Mouse (Mus musculus) cerebellum, postnatal 14 days (tissue): Measurements from ENCODE around the gene Zfand3.

Experiments
- DNase-seq, 2 experiments: peaks; one replicate each; pipeline ENCODE4 v3.0.0; 2021; ENCODE audit warnings: mixed read lengths in 2 of 2

Zfand3 gene

DNA sequence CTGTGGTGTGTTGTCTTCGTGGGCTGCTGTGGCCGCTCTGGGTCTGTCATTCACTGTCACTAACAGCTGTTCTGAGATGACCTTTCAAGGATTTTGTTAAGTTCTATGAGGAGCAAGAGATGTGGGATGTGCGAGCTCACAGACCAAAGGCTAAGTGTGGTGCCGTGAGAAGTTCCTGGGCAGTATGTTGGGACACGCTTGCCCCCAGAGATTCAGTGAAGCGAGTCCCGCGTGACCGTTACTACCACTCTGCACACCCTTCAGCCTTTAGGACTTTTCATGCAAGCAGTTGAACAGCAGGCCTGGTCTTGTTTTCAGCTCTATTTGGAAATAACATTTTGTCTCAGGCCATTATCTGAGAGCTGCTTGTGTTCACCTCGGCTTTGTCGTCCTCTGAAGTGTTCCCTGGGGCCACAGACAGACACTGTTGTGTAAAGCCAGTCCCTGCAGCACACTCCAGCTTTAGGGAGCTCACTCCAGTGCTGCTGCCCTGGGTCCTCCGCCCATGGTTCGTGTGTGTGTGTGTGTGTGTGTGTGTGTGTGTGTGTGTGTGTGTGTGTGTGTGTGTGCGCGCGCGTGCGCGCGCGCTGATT lies 191.2 kb downstream of the Zfand3 start:
- peak in 1 of 2 experiments; percentile 2 for DNase-seq

DNA sequence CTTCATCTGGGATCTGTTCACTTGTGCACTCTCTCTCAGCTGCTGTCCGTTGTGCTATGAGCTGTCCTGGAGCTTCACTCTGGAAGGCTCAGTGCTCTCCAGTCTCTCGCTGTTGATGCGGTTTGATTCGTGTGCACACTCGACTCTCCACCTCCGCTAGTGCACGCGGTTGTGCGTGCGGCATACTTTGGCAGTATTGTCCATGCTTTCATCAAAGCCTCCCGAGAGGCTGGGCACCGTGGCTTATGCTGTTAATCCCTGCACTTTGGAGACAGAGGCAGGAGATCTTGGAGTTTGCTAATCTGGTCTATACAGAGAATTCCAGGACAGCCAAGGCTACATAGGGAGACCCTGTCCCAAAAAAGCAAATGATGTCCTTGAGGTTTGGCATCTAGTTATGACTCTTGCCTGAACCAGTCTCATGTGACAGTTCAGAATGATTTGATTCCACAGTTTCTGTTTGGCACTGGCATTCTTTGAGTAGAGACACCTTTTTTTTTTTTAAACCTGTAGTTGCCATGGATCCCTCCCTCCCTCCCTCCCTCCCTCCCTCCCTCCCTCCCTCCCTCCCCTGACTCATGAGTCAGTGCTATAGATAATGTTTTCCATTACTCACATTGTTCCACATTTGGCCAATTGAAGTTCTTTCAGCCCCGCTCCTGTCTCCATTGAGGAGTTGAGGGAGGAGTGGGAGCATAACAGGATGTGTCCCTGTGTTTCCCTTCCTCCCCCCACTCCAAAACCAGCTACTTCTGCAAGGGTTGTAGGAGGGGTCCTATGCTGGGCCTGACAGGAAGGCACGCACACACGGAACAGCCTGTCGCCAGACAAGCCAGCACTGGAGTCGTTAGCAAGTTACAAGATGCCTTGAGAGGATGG lies 192.1 kb downstream of the Zfand3 start:
- peak in 1 of 2 experiments; percentile 10 for DNase-seq

DNA sequence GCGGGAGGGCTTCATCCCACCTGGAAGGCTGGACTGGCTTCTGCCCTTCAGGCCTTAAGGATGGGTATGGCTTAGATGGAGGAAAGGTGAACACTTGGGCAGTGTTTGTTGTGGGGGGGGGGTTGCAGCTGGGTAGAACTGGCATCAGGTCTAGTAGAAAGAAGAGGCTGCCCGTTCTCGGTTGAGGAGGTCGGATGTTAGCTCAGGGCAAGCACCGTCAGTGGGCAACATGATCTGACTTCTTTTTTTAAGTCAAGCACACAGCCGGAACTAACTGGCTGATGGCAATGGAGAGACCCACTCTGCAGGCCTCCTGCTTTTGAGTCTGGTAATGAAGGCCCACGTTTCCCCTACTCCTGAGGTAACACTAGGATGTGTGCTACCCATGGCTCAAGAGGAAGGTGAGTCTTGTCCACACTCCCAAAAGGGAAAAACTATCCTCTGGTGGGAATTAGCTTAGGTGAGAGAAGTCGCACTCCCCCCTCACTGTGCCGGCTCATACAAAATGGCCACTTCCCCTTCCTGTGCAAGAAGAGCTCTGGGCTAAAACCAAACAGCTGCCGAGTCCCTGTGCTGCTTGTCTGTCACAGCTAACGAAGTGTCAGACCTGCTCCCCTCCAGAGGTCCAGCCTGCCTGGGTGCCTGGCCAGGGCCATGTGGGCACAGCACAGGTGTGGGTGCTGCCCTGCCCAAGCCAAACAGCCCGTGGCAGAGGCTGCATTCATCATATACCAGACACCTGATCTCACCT lies 192.9 kb downstream of the Zfand3 start:
- DNase-seq, result peak in 1 of 2 experiments; percentile 4

DNA sequence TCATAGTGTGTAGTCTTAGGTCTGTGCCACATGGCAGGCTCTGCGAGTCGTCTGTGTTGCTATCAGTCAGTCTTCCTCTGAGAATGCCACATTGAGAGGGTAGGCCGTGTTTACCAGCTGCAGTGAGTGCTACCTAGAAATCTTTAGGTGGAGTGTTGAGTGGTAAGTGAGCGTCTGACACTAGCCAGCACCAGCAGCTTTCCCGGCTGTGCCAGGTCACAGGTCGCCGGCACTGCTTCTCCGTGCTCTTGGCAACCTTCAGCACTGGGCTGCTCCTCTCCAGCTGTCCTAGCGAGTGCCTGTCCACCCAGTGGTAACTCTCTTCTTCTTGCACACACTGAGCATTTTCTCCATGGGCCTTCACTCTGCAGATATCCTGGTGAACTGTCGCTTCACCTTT lies 193.9 kb downstream of the Zfand3 start:
- no peak for DNase-seq

DNA sequence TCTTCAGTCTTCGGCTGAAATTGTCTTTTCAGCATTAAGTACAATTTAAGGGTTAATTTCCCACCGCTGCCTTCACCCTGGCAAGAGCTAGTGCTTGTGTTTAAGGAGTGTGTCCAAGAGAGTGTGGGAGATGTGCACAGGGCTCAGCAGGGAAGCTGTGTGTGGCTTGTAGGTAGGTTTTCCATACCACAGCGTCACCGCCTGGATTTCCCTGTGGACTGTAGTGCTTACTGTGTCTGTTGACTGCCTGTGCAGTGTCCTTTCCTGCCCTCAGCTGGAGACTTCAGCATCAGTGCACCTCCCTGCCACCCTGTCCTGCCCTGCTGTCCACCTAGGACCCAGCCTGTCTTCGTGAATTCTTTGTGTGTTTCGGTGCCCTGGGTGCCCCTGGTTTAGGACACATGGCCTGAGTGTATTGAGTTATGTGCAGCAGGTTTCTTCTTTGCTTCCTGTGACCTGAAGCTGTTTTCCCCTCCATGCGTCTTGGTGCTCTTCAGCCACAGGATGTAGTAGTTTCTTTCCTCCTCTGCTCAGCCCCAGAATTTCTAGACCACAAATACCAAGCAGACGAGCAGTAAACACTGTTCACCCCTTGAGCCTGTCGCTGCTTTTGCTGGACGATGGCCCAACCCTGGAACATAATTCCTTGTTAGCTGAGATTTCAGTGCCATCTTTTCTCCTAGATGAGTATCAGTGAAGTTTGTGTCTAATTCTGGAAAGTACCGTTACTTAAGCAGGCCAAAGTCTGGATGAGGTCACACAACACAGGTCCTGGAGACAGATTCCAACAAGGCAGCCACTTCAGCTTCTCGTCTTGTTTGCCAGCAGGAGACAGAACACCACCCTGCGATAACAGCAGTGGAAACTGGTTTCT lies 195.1 kb downstream of the Zfand3 start:
- no peak for DNase-seq

DNA sequence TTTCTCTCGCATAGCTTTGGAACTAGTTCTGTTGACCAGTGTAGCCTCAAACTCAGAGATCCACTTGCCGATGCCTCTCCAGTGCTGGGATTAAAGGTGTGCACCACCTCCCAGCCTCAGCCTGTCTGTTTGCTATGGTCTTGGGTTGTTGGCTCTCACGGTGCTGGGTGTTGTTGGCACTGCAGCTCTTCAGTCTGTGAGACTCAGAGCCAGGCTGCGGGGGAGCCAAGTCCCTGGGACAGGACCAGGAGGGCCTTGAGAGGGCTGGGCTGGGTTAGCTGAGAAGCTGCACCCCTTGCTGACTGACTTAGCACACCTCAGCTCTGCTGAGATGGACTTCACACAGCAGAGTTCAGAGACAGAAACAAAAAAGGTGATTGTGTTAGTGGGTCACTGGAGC lies 195.8 kb downstream of the Zfand3 start:
- DNase-seq, result no peak

DNA sequence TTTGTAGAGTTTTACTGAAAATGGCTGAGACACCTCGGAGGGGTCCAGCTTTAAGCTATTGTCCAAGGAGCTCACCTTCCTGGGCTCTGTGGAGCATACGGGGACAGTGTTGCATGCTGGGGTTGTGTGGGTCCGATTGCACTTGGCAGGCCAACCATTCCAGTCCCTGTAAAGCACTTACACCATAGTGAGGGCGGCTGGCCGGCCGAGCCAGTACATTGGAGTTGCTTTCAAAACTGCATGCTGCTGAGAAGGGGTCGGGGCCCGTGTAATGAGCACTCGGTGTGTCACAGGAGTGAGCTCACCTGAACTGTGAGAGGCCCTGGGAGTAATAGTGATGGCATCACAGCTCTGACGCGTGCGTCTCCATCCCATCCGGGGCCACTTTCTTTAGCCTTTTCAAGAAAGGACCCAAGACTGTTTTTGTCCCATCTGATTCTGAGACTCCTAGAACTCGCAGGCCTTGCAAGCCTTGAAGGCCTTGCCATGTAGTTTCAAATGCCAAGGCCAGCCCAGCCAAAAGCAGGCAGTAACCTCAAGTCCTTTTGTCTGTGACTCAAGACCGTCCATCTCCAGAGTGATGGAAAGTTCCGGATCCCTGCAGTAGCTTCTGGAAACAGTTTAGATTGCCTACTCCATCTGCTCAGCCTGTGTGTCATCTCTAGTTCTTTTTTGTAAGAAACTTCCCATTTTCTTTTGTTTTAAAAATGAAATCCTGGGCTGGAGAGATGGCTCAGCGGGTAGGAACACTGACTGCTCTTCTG lies 200.7 kb downstream of the Zfand3 start:
- no peak for DNase-seq

DNA sequence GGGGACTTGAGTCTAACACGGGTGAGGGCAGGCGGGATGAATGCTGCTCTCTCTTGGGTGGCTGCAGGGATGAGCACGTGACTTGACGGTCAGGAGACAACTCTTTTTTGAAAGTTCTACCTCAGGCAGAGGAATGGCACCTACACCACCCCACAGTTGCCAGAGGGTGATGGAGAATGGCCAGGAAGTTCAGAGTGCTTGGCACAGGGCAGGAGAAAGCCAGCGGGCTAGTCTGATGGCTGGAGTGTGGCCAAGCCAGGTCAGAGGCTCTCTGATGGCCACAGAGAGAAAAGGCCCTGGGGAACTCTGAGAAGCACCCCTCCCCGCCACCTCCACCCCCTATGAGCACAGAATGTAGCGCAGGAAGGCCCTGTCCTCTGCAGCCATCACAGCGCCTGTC lies 205.7 kb downstream of the Zfand3 start:
- peak in 1 of 2 experiments; percentile 46 for DNase-seq

DNA sequence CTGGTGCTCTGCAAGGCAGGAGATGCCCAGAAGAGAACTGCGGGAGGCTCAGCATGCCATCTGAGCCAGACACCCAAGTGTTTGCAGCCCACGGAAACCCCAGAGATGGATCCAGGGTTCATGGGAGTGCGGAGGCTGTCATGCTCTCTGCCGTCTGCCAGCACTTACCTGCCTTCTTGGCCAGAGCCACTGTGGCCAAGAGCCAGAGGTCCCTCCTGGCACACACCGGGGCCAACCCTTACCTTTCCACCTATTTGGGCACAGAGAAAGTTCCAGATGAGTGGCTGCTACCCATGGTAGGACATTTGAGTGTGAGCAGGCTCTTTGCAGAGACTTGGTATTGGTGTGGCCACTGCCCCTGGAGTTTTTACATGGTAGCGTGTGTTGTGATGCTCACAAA lies 206.4 kb downstream of the Zfand3 start:
- DNase-seq, result peak; percentile 78 to 84

DNA sequence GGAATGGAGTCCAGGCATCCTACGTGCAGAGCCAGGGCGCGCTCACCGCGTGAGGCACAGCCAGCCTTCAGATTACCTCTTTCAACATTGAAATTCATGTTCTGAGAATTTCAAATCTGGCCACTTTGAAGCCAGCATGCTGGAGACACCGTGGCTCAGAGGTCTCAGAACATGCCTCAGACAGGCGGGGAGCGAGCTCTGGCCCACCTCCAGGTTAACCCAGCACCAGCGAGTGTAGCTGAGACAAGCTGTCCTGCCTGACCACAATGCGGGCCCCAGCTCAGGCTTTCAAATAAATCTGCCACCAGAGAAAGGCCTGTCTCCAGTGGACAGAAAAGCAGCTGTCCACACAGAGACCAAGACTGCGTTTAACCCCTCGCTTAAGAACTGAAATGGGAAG lies 208.1 kb downstream of the Zfand3 start:
- DNase-seq, result peak; percentile 79 to 80

DNA sequence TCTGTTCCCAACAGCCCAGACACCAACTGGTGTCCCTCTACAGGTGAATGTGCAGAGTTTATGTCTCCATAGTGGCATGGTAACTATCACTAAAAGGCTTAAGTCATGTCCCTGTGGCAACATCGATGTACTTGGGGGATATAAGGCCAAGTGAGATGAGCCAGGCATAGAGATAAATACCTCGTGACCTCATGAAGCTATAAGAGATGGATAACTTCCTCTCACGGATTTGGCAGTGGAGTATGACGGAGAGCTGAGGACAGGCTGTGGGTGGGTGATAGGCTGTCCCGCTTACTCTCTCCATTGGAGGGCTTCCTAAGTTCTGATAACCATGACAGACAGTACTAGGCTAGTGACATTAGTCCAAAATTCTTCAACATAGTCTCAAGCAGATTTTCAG lies 208.8 kb downstream of the Zfand3 start:
- DNase-seq, result no peak

DNA sequence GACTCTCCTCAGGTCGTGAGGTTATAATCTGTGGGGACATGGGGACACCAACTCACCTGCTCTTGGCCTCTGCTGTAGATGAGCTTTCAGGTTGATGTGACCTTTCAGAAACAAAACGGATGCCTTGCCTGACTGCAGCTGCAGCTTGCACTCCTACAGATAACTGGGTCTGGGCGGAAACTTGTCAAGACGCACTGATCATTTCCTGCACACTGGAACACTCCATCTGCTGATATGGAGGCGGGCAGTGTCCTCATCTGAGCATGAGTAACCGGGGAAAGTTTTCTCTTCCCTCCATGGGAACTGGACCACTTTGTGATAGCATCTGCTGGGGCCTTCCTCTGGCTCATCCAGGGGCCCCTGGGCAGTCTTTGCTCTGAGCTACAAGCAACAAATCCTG lies 209.9 kb downstream of the Zfand3 start:
- no peak for DNase-seq

DNA sequence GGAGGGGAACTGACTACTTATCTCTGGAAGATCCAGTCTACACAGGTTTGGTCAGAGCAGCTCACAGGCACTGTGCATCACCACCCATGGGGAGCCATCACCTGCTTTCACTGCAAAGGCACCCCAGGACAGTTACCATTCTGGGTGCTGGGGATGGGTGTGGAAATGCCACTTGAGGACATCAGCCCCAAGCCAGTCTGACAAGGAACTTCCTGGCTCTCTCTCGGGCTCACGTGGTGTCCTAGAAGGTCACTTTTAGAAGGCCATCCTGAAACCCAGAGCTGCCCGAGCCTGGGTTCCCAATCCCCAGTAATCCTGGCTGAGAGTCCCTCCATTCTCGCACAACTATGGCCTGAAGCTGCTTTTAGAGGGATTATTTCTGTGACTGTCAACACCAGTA lies 211.2 kb downstream of the Zfand3 start:
- DNase-seq, result no peak

DNA sequence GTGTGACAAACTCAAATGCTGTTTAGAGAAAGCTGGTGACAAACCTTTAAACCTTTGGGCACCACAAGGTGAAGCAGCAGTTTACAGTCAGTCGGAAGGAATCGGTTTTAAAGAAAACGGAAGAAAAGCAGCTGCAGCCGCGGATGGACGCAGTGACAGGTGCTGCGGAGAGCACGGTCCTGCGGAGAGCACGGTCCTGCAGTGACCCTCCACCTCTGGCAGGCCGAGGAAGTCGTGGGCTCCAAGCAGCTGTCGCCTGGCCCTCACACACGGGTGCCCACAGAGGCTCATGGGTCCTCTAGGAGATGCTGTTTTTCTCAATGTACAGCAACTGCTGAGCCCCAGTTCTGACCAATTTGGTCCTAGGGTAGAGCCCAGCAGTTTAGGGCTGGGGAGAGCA lies 217.1 kb downstream of the Zfand3 start:
- DNase-seq, result no peak

DNA sequence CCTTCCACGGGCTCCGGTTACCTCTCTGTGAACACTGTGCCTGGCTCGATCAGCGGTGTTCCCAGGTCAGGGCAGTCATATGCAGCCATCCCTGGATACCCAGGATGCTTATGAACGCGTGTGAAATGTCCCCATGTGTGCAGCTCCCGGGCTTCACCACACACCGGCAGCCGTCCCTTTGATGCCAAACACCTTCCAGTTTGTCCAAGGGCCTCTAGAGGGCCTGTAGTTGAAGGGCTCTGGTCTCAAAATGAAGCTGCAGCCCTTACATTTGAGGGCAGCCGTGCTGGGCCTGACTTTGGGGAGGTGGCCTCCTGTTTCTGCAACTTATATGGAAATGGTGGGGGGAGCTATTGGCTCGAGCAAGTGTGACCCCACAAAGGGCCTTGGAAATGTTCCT lies 217.8 kb downstream of the Zfand3 start:
- DNase-seq, result no peak

DNA sequence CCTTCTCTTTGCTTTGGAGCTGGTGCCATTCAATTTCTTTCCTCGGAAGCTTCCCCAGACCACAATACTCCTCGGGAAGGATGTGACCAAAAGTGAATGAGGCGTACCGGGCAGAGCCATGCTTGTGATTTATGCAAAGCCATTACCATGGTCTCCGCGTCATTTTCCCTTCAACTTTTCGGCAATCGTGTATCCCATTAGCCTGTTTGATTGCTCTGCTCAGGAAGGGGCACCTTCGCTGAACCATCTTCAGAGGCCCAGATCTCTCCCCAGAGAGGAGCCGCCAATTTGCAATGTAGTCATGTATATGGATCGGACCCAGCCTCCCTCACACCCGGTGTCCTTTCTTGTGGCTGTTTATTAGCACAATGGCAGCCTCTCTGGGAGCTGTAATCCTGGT lies 218.3 kb downstream of the Zfand3 start:
- no peak for DNase-seq

DNA sequence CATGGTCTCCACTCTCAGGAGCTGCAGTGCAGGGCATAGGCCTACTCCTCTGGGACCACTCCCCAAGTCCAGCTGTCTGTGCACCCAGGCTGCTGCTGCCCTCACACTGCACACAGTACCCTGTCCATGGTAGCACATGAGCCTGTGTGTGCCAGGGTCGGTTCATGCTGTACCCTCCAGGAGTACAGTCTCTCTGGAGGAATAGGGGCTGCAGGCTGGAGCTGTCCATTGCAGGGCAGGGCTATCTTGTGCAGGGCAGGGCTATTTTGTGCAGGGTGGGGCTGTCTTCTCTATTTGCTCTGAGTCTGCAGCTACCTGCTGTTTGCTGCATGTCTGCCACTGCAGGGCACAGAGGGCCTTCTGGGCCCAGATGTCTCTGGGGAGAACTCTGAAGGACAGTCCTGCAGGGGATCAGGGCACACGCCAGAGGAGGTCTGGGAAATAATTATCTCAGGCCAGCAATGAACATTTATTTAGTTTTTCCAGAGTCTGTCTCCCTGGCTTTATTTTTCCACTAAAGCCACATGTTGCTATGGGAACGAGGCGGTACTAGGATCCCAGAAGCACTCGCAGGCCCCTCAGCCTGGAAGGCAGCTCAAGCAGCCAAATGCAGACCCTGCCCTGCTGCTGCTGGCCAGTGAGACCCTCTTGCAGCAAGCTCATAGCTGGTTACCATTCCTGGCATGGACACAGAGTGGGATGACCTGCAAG lies 220.7 kb downstream of the Zfand3 start:
- DNase-seq, result no peak

DNA sequence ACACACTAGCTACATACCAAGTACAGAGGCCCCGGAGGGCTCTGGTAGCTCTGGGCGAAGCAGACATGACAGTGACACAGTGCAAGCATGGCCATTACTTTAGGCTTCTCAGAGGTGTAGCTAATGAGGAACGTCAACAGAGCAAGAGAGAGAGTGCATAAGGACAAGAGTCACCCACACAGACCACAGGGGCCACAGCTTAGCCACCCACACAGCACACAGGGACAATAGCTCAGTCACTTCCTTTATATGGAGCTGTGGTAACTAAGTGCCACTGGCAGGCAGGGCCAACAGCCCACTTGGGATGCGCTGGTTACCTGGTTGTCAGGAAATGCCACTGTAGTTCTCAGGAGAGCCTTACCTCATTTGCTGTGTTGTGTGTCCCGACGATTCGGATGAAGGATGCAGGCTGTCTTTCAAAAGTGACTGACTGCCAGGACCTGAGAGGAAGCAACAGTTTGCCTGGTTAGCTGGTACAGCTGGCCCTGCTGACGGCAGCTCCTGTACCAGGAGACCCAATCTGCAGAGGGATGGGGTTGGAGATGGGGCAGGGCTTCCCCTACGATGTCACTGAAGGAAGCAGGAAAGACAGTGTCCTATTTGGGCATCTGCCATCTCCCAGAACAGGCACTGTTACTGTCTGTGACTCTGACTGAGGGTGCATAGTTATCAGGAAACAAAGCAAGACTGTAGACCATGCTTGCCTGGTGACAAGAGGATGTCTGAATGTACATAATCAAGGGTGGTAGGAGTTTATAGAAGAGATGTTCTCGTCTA lies 224.1 kb downstream of the Zfand3 start:
- DNase-seq, result no peak

DNA sequence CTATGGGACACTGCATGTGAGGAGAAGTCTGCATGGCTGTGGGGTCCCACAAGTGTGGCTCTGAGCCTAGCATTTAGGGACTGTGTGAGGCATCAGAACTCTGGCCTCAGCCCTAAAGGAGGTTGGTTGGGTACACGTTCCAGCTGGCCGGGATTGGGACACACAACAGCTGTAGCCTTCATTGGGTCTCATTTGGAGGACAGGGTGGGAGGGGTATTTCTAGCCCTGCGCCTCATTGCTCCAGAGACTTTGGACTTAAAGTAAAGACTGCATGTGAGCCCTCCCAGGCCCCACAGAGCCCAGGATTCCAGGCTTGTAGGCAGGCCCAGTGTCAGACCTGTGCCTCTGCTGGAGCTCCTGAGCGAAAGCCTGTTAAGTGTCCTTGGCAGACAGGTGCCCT lies 225.9 kb downstream of the Zfand3 start:
- DNase-seq, result no peak

DNA sequence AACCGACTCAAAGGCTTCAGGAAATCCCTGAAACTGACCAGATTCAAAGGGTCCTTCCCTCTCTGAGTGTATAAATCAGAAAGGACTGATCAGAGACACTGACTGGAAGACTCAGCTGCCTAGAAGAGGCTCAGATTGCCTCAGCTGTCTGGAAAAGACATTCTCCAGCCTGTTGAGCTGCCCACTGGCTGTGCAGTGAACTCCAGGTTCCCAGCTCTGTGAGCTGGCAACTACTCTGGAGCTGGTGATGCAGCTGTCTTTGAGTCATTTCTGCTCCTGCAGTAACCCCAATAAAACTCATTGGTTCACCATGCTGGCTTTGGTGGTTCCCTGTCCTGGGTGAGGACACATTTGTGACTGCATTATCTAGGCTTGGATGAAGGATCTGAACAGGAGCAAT lies 226.9 kb downstream of the Zfand3 start:
- DNase-seq, result no peak
